Mouse (Mus musculus) small intestine, adult 2 months (tissue): ENCODE data around the gene Slc45a3. TPM values are rescaled to one million over a fixed set of nuclear protein-coding genes. Genes with fewer than 3 reads are reported as not detected.

Experiments used
- H3K27ac ChIP-seq: fragments of 200-500 bp; 2 replicates; pipeline ENCODE4 v1.5.1; 2012; ENCODE audit warnings: low read depth, low read length, control low read depth, inconsistent platforms; ENCODE audit not compliant: insufficient read depth
- H3K27me3 ChIP-seq: fragments of 200-500 bp; 2 replicates; pipeline ENCODE4 v1.6.1; 2012; ENCODE audit warnings: mild to moderate bottlenecking, moderate library complexity, low read length, inconsistent platforms; ENCODE audit not compliant: control insufficient read depth, insufficient read depth
- H3K36me3 ChIP-seq: fragments of 200-500 bp; 2 replicates; pipeline ENCODE4 v1.6.1; 2012; ENCODE audit warnings: mild to moderate bottlenecking, low read length, control low read depth, inconsistent platforms; ENCODE audit not compliant: control insufficient read depth, insufficient read depth
- H3K4me1 ChIP-seq: fragments of 200-500 bp; 2 replicates; pipeline ENCODE4 v1.6.1; 2012; ENCODE audit warnings: low read length, inconsistent platforms, mixed read lengths; ENCODE audit not compliant: control insufficient read depth, insufficient read depth, insufficient read length
- H3K4me3 ChIP-seq: fragments of 200-500 bp; 2 replicates; pipeline ENCODE4 v1.5.1; 2012; ENCODE audit warnings: low read depth, mild to moderate bottlenecking, control low read depth, inconsistent platforms, low read length, moderate library complexity
- CTCF ChIP-seq: fragments of 200-500 bp; IDR thresholded peaks from 2 replicates; pipeline ENCODE4 v1.5.1; 2012; ENCODE audit warnings: low read depth, mild to moderate bottlenecking, control low read depth, inconsistent platforms, low read length, moderate library complexity, mixed read lengths; ENCODE audit not compliant: insufficient replicate concordance, insufficient read length; ENCODE audit errors: extremely low read depth
- POLR2A ChIP-seq: fragments of 200-500 bp; IDR thresholded peaks from 2 replicates; pipeline ENCODE4 v1.6.1; 2012; ENCODE audit warnings: low read depth, mild to moderate bottlenecking, control low read depth, inconsistent platforms, low read length, moderate library complexity
- WGBS: fragments of 180-500 bp; shearing (Covaris S2); methylation state at CpG from one replicate; pipeline ENCODE4 v1.1.7; 2018; 5-methylcytosine and 5-hydroxymethylcytosine counted together
- polyA plus RNA-seq: library from polyadenylated mRNA; depleted of rRNA; stranded (reverse); fragments of >200 nt; gene quantifications from 2 replicates; pipeline ENCODE4 v1.2.3, GENCODE M21; 2012; rRNA removed

Gene Slc45a3
- polyA plus RNA-seq, 1 experiment, result 2.1 TPM

DNA sequence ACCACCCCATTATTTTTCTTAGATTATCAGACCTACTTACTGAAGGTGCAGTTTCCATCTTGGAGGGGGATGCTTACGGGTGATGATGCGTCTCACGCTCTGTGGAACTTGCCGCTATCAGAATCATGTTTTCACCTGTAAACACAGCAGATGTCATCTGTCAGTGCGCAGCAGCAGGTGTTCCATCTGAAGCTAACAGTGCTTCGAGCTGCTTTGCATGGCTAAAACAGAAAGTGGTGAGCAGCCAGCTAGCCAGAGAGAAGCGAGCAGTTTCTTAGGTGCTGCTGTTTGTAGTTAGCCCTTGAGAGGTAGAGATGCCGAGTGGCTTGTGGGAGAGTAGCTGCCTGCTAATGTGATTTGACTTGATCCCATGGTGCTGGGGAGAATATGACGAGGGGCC lies 65.6 kb downstream of the Slc45a3 start:
- Histone ChIP-seq H3K36me3 (peaks cover 73% of the 10 kb centered on the region), H3K27ac (no peak overlapping the region; the same call in 1 of the 2 replicates), H3K27me3 (no peaks in the 10 kb centered on the region), H3K4me3 (no peak overlapping the region), H3K4me1 (no peaks in the 10 kb centered on the region)
- TF ChIP-seq POLR2A (no peak), CTCF (no peak)
- 90% methylated on average over 9 of the region's 9 CpGs for WGBS

DNA sequence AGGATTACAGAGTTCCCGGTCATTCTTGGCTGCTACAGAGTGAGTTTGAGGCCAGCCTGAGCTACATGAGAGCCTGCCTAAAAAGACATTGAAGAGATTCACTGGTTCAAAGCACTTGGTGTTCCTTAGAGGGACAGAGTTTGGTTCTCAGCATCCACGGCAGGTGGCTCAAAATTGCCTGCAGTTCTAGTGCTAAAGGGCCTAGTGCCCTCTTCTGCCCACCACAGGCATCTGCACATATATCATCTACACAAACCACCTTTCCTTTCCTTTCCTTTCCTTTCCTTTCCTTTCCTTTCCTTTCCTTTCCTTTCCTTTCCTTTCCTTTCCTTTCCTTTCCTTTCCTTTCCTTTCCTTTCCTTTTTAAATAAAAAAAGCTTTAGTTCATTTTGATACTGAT lies 67.8 kb downstream of the Slc45a3 start:
- 70% methylated on average over 2 of the region's 2 CpGs for WGBS

GRCm38 (mm10) chr1:132032172-132032571 lies 69.4 kb downstream of the Slc45a3 start:
- Histone ChIP-seq H3K36me3 (peaks cover 53% of the 10 kb centered on the region), H3K4me3 (no peak overlapping the region), H3K27ac (no peak overlapping the region), H3K4me1 (no peaks in the 10 kb centered on the region), H3K27me3 (no peaks in the 10 kb centered on the region)
- no peak for TF ChIP-seq CTCF
- no peak for TF ChIP-seq POLR2A
- WGBS, result 77% methylated on average over 7 of the region's 7 CpGs

More for the DNA sequence above, 67.8 kb downstream of the Slc45a3 start:
- Histone ChIP-seq H3K27me3 (no peaks in the 10 kb centered on the region), H3K36me3 (peaks cover 62% of the 10 kb centered on the region), H3K4me1 (no peaks in the 10 kb centered on the region), H3K27ac (no peak overlapping the region), H3K4me3 (no peak overlapping the region)
- TF ChIP-seq CTCF, result peak; percentile 28; the same call in 1 of the 2 replicates
- no peak for TF ChIP-seq POLR2A

Other genes starting within 250 kb of the Slc45a3 start
- 1.8 TPM in 1 of 2 replicates, not detected in the other for gene Slc26a9, start 218.9 kb upstream of the Slc45a3 start, polyA plus RNA-seq
- 8.3 and 33.0 TPM in 2 replicates for gene Pm20d1, start 165.6 kb upstream of the Slc45a3 start, polyA plus RNA-seq
- gene Slc41a1, start 135.5 kb upstream of the Slc45a3 start, polyA plus RNA-seq, result 15.0 and 20.1 TPM in 2 replicates
- 10.3 and 12.4 TPM in 2 replicates for gene Rab29, start 95.7 kb upstream of the Slc45a3 start, polyA plus RNA-seq
- 0.53 and 1.5 TPM in 2 replicates for gene Nucks1, start 52.4 kb upstream of the Slc45a3 start, polyA plus RNA-seq
- 8.0 and 16.6 TPM in 2 replicates for gene Elk4, start 44.6 kb downstream of the Slc45a3 start, polyA plus RNA-seq
- gene Mfsd4a, start 105.1 kb downstream of the Slc45a3 start, polyA plus RNA-seq, result 14.0 and 28.0 TPM in 2 replicates
- 84.2 and 133 TPM in 2 replicates for gene Cdk18, start 176.7 kb downstream of the Slc45a3 start, polyA plus RNA-seq
- gene Lemd1, start 228.5 kb downstream of the Slc45a3 start, polyA plus RNA-seq, result 0.09 and 0.10 TPM in 2 replicates
- gene AC124108.1, start 228.5 kb downstream of the Slc45a3 start, polyA plus RNA-seq, result not detected in 2 replicates